Mouse (Mus musculus) cortical plate, adult 2 months (tissue): Measurements from ENCODE around the gene Lsm4.

ENCODE experiments used
- CTCF ChIP-seq: fragments of 200-500 bp; IDR thresholded peaks from 2 replicates; pipeline ENCODE4 v1.5.1; 2011; ENCODE audit warnings: mild to moderate bottlenecking, control low read depth, low read length; ENCODE audit not compliant: insufficient read depth; ENCODE audit errors: extremely low read depth
- POLR2A ChIP-seq: fragments of 200-500 bp; IDR thresholded peaks from 2 replicates; pipeline ENCODE4 v1.6.1; 2011; ENCODE audit warnings: mild to moderate bottlenecking, low read length, control low read depth; ENCODE audit not compliant: insufficient read depth; ENCODE audit errors: extremely low read depth

GRCm38 (mm10) chr8:70711041-70711440 is 38.0 kb downstream of the Lsm4 start:
- no peak for TF ChIP-seq CTCF
- TF ChIP-seq POLR2A, result no peak
